Mouse (Mus musculus) CD4-positive, CD25-positive, alpha-beta regulatory T cell, adult 4 months (primary cell): ENCODE measurements at regions not wholly inside any gene's neighbourhood (a gene's known extent, or its start where the extent isn't known, plus 50 kb on each side); places are given as distances from the start of the nearest gene placed in this dataset.

ENCODE experiments used
- ATAC-seq: one replicate; pipeline ENCODE4 v1.8.0; 2017

DNA sequence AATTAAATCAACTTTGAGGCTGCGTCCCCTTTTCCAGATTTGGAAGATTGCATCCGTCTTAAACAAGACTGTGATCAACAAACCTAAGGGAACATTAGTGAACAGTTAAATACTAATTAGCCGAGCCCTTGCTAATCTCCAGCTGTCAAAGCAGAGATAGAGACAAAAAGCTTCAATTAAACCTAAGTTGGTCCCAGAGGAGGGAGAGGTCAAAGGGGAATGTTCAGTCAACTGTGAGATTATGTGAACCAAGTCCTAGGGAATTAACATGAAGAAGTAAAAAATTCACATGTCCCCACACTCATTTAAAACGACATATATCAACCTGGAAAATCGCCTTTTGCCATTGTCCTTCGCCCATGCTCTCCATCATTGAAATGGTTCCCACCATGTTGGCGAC lies 59.7 kb upstream of the Tbx20 start:
- ATAC-seq = no peak

DNA sequence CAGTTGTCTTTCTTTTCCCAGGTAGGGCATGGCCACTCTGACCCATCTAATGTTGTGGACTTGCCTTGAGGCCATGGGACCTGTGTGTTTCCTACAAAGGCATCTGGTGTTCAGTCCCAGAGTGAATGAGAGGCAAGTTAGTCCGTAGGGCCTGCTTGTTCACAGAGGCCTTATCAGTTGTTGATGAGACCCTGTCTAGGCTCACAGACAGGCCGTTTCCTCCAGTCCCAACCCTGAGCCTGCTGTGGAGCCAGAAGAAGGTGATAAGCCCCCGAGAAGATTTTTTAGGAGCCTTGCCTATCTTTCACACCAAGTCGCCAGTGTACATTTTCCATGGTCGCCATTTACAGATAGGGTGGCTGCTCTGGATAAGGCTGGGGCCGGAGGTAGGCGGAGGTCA lies 74.1 kb upstream of the Tbx20 start:
- ATAC-seq = no peak

DNA sequence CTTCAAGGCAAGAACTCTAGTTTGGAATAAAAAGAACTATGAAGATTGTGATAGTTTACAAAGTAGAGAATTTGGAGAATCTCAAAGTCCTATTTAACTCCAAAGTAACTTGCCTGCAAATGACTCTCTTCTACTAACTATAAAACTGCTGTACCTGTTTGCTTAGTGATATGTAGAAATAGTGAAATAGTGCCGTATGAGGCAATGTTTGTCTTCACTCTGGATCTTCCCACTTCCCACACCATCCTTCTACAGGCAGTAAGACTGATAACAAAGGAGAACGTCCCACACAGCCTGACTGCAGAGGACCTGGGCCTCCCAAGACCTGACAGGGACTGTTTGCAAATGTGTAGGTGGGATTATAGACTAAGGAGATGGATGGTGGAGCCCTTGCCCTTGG lies 85.4 kb upstream of the Tbx20 start:
- no peak for ATAC-seq

DNA sequence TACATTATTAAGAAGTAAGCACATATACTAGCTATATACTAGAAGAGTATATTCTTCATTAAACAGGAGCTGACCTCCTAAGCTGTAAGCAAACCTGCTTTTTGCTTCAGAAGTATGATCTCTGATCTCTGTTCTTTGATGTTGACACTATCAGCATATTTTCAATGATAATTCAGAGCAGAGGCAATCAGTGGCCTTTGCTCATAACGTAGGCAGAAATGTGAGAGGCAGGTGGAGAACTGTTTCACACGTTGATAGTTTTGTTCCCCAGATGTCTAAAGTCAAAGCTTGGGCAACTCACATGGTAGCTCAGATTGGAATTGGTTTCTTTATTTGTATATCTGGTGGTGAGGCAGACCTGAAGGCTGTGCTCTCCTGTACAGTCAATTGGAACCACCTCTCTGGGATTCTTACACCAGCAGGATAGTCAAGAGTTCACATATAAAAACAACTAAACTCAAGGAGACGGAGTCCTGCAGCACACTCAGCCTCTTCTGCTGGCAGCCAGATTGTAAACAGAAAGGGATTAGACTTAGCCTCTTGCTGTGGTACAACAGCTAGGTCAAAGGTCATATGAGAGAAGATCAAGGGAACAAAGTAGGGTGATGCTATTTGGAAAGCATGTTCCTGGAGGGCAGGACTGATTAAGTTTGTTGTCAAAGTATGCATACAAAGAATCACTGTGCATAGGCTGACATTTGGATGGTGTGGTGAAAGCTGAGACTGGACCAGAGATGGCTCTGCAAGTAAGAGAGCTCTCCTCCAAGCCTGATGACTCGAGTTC lies 92.5 kb upstream of the Tbx20 start:
- no peak for ATAC-seq

DNA sequence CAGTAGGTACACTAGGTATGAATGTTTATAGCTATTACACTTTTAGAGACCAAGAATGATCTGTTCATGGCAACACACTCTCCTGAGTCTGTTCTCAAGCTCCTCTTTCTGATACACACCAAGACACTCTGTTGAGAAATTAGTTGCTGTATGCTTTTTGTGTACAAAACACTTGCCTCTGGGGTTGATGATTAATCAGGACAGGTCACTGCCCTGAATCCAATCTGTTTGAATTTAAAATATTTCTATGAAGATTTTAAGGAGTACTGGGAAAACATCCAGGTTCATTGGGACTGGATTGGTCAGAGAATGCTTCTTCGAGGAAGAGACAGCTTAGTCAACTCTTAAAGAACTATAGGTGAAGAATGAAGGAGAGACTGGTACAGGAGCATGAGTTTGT lies 94.6 kb upstream of the Tbx20 start:
- ATAC-seq = no peak

DNA sequence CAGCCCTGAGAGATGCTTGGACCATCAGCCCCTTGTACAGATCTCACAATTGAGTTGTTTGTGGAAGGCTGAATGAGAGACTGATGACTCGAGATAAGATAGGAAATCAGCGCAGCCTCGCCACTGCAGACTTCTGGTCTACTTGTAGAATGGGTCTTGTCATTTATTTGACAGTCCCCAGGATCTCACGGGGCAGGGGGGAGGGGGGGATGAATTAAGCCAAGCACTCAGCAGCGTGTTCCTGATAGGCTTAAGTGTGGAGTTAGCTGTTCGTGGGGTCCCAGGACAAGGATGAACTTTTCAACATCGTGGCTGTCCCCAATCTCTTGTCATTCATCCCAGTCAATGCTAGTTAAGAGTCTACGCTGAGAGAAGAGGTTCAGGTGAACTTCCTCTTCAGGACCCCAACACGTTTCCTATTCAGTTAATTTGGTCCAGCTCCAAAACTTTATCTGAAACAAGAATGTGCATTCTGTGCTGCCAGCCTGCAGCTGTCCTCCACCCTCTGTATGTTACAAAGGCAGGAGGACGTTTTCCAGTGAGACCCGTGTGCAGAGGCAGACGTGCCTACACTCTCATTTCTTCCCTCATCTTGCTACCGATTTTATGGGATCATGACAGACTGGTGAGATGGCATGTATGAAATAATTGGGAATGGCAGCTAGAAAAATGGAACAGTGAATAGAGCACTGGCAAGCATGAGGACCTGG lies 100.5 kb upstream of the Tbx20 start:
- ATAC-seq = no peak

DNA sequence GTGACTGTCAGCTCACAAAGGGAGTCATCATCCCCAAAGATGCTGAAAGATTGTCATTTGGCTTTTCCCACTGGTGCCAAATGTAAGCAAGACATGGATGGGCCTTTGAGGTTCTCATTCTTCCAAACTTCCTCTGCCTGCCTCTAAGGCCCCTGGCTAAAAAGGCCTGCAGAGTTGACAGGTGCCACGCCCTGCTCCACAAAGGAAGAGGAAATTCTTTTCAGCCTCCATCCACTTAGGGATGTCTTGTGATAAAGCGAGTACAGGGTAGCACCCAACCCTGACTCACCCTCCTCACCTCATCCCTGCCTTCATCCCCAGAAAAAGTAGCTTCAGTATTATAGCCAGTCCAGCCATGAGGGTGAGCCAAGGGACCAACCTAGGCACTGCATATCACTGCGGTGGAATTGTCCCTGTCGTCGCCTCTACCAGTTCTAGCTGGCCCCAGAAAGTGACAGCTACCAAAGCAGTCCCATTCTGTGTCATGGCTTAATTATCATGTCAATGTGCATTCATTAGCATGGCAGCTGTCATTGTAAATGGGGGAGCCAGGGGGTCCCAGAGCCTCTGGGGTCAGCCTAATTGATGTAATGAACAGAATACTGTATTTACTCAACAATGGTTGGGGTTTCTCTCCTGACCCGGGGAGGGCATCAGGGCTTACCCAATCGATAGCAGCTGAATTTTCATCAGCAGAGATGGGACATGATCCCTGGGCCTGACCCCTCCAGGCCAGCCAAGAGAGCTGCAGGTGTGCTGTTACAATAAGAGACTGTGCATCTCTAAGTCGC lies 104.5 kb upstream of the Tbx20 start:
- ATAC-seq = no peak

DNA sequence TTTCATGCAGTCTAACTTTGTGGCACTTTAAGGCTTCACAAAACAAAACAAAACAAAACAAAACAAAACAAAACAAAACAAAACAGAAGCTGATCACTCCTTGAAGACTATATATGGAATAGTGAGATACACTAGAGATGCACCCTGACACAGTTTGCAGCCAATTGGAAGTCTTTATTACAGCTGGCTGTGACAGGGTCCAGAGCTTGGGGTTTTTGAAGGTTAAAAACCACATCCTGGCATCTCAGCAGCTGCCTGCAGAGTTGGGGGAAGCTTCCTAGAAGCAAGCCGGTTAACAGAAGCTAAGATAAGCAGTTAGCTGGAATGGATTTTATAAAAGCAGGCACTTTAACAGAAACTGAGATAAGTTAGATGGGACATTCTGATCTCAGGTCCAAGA lies 105.6 kb upstream of the Tbx20 start:
- ATAC-seq = peak; percentile 39

DNA sequence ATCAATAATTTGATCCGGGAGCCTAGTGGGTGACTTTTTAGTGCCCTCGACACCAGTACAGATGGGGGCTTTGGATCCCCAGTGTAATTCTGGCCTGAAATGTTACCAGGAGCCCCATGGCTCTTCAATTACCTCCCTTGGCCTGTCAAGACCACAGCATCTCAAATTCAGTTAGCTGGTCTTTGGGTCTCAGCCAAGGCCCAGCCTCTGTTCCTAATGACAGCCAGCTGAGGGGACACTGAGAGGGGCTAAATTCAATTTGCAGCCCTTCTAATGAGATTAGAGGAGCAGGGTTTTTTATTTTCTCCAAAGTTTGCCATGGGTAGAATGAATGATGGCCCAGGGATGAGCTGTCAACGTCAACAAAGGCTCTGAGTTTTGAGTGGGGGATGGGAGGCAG lies 109.9 kb upstream of the Tbx20 start:
- no peak for ATAC-seq

DNA sequence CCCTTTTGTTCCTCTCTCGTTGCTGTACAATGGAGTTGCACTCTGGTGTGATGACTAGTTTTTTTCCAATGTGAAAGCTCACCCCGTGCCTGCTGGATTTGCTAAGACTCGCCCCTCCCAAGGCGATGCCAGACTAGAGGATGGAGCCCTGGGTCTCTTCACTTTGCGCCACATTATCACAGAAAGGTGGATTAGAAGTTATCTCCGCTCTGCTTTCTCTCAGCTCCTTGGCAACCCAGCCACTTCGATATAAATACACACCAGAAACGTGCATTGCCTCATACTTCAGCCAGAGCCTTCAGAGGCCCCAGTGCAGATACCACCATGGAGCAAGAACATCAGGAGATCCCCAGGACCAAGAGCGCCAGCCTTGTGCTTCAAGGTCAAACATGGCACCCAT lies 114.2 kb upstream of the Tbx20 start:
- ATAC-seq = no peak

DNA sequence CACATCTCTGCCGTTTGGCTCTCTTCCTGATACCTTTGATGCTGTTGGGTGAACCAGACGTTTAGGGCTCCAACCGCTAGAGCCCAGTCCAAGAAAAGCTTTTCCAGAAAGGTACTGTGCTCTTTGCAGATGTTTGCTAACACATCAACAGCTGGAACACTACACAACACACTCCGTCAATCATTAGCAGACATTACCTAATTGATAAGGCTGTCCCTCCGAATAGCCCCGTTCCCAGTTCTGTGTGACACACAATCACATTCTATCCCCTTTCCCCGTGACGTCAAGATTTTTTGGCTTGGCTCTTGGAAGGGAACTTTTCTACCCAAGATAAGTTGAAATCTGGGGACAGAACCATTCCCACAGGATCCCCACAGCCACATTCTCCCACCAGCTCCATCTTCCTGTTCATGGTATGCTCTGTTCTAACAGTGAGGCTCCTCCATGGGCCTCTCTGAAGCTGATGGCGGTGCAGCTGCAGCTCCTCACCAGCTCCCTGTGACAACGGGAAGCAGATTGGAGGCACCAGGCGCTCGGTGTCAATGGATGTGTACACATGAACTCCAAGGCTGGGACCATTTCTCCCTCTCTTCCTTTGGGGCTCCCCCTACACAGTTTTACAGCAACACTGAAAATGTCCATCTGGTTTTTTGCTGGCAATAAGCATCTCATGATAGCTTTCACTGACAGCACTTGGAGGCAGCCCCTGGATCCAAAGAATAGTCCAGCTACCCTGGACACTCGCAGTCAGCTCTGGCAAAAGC lies 122.6 kb upstream of the Tbx20 start:
- ATAC-seq = no peak

DNA sequence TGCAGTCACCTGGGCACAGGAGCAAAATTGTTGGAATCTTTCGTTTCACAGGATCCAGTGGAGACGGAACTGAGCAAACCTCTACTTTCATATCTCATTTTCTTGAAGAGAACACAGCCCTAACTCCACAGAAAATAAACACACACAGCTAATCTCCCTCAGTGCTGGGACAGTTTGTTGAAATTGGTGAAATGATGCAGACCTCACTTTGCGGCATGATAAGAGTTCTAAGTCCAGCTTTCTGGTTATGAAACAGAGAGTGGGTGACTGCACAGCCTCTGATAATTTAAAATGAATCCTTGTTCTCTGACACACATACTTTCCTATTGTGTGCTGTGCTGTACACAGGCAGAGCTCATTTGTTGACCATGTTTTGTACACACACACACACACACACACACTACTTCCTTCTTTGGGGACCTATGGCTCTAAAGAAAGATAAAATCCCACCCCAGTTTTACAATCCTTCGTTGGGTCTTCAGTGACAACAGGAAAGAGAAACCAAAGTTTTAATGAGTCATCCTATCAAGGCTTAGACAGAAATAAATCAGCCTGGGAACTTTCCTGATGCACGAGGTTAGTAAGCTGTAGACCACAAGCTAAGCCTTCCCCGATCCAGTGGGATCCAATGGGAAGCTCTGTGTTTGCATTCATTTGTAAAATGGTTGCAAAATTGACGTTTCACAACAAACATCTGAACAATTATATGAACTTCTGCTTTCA lies 125.3 kb upstream of the Tbx20 start:
- no peak for ATAC-seq

DNA sequence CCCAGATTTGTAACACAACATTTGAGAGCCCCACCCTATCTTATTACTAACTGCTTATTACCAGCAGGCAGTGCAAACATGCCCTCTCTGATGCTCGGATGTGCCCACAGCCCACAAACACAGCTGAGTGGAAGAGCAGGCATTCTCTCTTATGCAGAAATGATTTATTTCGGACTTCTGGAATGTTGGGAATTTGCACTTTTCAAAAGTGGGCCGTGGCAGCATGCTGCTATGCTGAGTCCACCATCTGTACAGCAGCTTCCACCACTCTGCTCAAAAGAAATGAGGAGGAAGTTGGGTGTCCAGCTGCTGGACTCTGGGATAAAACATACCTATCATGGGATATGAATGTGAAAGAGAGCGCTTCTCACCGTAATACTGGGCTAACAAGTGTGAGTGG lies 129.6 kb upstream of the Tbx20 start:
- ATAC-seq = no peak

DNA sequence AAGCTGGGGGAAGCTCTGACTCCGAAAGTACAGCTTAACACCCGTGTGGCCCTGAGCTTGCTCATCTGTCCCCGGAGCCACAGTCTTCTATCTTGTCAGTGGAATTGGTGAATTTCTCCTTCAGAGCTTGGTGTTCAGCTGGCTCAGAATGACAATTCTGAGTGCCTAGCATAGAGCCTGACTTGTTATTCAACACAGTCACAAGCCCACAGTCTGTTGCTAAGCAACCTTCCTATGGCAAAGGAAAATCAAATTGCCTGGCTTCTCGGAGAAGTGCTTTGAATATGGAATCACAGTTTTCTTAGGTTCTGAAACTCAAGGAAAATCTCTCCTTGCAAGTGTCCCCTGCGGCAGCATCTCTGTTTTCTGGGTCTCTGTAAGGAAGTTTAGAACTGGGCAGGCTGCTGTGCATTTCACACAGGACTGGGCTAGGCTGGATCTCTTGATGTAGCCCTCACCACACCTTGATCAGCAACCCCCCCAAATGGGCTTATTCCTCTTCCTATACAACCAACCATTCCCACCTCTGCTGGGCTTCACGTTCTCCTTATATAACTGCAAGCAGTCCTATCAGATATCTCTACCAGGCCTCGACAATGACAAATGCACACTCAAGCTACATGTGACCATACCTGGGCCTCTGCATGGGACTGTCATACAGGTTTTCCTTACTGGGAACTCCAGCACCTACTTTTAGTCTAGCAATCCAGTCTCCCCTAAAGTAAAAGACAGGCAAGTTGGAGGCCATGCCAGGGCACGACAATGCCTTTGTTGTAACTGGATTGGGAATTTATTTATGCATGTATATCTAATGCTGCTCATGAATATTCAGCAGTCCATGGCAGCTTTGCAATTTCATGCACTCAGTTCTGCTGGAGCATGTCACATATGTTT lies 135.2 kb upstream of the Tbx20 start:
- ATAC-seq = no peak

DNA sequence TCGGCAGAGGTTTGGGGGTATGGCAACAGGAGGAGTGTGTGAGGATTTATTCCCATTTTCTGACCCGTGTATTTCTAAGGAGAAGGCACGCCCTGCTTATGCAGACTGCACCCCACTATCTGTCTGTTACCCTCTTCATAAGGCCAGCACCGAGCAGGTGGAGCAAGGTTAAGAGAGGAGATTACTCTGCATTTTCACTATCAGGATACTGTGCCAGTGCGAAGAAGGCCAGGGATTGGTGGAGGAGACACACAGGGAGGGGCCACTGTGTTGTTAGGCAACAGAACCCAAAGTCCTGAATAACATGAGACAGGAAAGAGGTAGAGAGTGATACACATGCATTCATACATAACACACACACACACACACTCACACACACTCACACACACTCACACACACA lies 136.6 kb upstream of the Tbx20 start:
- no peak for ATAC-seq

DNA sequence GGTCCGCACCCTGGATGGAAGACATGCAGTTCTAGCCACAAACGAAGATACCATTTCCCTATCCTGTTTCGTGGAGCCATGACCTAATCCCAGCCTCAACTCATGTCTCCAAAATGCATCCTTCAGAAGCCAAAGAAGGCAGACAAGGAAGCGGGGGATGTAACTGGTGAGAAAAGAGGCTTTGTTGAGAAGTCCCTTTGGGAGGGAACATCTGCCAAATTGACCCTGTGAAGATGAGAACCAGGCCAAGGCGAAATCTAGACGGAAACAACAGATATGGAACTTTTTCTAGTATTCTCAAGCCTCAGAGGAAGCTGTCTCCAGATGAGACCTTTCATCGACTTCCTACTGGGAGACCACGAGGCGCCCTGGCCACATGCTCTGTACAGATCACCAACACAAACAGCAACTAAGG lies 145.9 kb upstream of the Tbx20 start:
- ATAC-seq = no peak

DNA sequence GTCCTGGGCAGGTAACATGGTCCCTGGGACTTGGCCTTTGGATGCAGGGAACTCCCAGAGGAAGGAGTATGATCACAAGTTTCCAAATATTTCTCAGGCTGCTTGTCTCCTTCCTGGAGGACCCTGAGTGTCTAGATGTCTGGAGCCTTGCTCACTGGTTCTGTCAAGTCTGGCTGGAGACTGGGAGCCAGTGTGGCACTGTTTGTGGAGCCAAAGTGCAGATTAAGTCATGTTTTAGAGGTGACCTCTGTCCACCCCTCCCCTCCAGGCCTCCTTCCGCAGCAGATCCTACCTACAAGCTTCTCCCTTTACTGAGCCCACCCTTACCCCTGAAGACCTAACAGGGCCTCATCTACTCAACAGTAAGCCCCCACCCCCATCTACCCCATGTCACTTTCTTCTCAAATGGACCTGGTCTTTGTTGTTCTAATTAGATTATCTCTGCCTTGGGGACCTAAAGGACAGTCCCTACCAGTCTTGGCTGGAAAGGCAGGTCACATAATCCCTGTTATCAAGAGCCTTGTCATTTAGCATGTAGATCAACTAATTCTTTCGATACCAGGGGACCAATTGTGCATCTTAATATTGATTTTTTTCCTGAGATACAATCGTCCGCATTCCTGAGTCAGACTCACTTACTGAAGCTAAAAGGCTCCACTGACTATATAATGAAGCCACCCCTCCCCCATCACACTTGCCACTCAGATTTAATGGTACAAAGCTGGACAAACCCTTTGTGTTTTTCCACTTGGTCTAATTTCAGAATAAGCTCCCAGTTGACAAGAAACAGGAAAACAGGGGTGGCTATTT lies 148.2 kb upstream of the Tbx20 start:
- ATAC-seq = no peak

DNA sequence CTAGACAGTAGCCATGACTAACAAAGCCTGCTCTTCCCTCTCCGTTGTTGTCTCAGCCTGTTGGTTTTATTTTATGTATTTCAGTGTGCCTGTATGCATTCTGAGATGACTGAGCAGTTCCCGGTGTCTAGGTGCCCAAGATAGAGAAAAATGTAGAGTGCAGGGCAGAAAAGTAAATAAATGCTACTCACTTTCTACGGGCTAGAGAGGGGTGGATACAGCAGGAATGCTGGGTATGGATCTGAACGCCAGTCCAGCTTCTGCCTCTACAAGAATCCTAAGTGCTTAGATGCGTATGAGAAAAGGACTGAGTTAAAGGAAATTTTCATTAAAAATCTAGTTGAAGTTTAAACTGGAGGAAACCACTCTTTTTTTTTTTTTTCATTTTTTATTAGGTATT lies 149.4 kb upstream of the Tbx20 start:
- ATAC-seq = no peak

DNA sequence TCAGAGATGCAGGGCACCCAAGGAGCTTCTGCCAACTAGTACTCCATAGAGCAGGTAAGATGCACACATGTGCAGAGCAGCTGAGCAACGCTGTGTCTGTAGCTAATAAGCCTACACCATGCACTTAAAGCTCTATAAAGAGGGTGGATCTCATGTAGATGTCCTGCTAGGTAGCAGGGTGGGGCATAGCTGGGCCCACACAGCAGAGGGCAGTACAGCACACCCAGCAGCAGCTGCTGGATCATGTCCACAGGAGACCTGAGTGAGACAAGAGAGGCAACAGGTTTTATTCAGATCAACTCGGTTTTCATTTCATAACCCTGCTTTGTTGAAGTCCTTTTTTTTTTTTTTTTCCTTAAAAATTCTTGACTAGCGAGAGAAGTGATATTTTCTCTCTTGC lies 151.5 kb upstream of the Gm10181 start:
- no peak for ATAC-seq

DNA sequence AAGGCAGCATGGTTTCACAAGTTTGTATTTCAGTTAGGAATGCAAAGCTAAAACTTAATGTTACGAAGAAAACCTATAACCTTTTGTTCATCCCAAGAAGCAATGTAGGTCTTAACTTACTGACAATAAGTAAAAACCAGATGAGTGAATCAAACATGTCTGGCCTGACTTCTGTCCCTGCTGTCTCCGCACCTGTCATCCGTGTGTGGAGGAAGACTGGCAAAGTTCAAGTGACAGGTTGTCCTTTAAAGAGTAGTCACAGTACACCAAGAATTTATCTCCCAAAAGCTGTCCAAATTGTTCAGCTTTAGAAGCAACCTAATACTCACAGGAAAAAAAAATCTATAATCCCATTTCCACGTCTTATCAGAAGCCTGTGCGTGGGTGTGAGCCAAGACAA lies 146.3 kb upstream of the Gm10181 start:
- no peak for ATAC-seq
